Mouse (Mus musculus): ENCODE data around the gene Ptpn12.
"Not testable (repeated sequence)": the region's sequence is repeated elsewhere in the genome, so short reads cannot be mapped to it uniquely, and the experiment has no call there.

The Ptpn12 gene

GRCm38 (mm10) chr5:20951666-20952281 lies 103.9 kb downstream of the Ptpn12 start:
- peak; percentile 84 for DNase-seq (ENCODE audit: extremely low read depth, low read depth)

GRCm38 (mm10) chr5:20950855-20951650 lies 104.7 kb downstream of the Ptpn12 start:
- no peak for DNase-seq (ENCODE audit: extremely low read depth, low read depth)

GRCm38 (mm10) chr5:20950516-20950854 lies 105.2 kb downstream of the Ptpn12 start:
- DNase-seq (ENCODE audit: extremely low read depth, low read depth): no peak

- DNase-seq (ENCODE audit: extremely low read depth, low read depth): no peak
These were observed 105.6 kb downstream of the Ptpn12 start for GRCm38 (mm10) chr5:20950093-20950492.

GRCm38 (mm10) chr5:20946906-20947305 lies 108.8 kb downstream of the Ptpn12 start:
- DNase-seq (ENCODE audit: extremely low read depth, low read depth): no peak

GRCm38 (mm10) chr5:20944961-20945748 lies 110.6 kb downstream of the Ptpn12 start:
- no peak for DNase-seq (ENCODE audit: extremely low read depth, low read depth)

GRCm38 (mm10) chr5:20943791-20944190 lies 111.9 kb downstream of the Ptpn12 start:
- DNase-seq (ENCODE audit: extremely low read depth, low read depth): not testable (repeated sequence)

- no peak for DNase-seq (ENCODE audit: extremely low read depth, low read depth)
These were observed 113.2 kb downstream of the Ptpn12 start for GRCm38 (mm10) chr5:20942523-20942922.

- peak; percentile 97 for DNase-seq (ENCODE audit: extremely low read depth, low read depth)
These were observed 114.5 kb downstream of the Ptpn12 start for GRCm38 (mm10) chr5:20941205-20941604.

- no peak for DNase-seq (ENCODE audit: extremely low read depth, low read depth)
These were observed 115.0 kb downstream of the Ptpn12 start for GRCm38 (mm10) chr5:20940696-20941095.

GRCm38 (mm10) chr5:20940040-20940571 lies 115.6 kb downstream of the Ptpn12 start:
- DNase-seq (ENCODE audit: extremely low read depth, low read depth): no peak

GRCm38 (mm10) chr5:20938523-20938922 lies 117.2 kb downstream of the Ptpn12 start:
- DNase-seq (ENCODE audit: extremely low read depth, low read depth): no peak
